Mouse (Mus musculus) 3T3-L1 (cell line): ENCODE data around the gene Gm21974.
"Not testable (repeated sequence)": the region's sequence is repeated elsewhere in the genome, so short reads cannot be mapped to it uniquely, and the experiment has no call there.

ENCODE experiments used
- DNase-seq: peaks from one replicate; pipeline ENCODE4 v3.0.0-alpha.2; 2015; ENCODE audit warnings: low read depth, low spot score

Gene Gm21974

GRCm38 (mm10) chr7:127915293-127915692 is 20.0 kb upstream of the Gm21974 start:
- DNase-seq, result no peak

- DNase-seq, result no peak
Observed at GRCm38 (mm10) chr7:127912938-127913337, 17.7 kb upstream of the Gm21974 start.

- DNase-seq, result peak; percentile 94
Observed at GRCm38 (mm10) chr7:127912190-127912871, 17.1 kb upstream of the Gm21974 start, which contains the start of gene Kat8. Gene Kat8, plus strand, starts transcription at chr7:127912516.

GRCm38 (mm10) chr7:127908656-127909055 is 13.4 kb upstream of the Gm21974 start:
- DNase-seq, result no peak

- no peak for DNase-seq
Observed at GRCm38 (mm10) chr7:127907939-127908338, 12.7 kb upstream of the Gm21974 start.

- DNase-seq, result peak; percentile 88
Observed at GRCm38 (mm10) chr7:127903971-127904796, 8.9 kb upstream of the Gm21974 start, which contains the start of gene Bckdk. Gene Bckdk, plus strand, starts transcription at chr7:127904082.

- DNase-seq, result no peak
Observed at GRCm38 (mm10) chr7:127901772-127902171, 6.5 kb upstream of the Gm21974 start.

GRCm38 (mm10) chr7:127899997-127900396 is 4.7 kb upstream of the Gm21974 start:
- DNase-seq, result no peak

GRCm38 (mm10) chr7:127898179-127898956 is 3.1 kb upstream of the Gm21974 start:
- DNase-seq, result no peak

- DNase-seq, result no peak
Observed at GRCm38 (mm10) chr7:127897542-127897941, 2.3 kb upstream of the Gm21974 start.

GRCm38 (mm10) chr7:127896384-127896783 is 1.1 kb upstream of the Gm21974 start:
- peak; percentile 58 for DNase-seq

GRCm38 (mm10) chr7:127895891-127896290 is 637 bp upstream of the Gm21974 start:
- DNase-seq, result not testable (repeated sequence)

- DNase-seq, result no peak
Observed at GRCm38 (mm10) chr7:127894480-127894879, 774 bp downstream of the Gm21974 start.

GRCm38 (mm10) chr7:127890798-127891197 is 4.5 kb downstream of the Gm21974 start, which contains the start of gene Prss53:
Gene Prss53, minus strand, starts transcription at chr7:127890970.
- no peak for DNase-seq

GRCm38 (mm10) chr7:127888821-127889220 is 6.4 kb downstream of the Gm21974 start:
- DNase-seq, result no peak

- DNase-seq, result no peak
Observed at GRCm38 (mm10) chr7:127887781-127888180, 7.5 kb downstream of the Gm21974 start.

GRCm38 (mm10) chr7:127887191-127887590 is 8.1 kb downstream of the Gm21974 start:
- no peak for DNase-seq

GRCm38 (mm10) chr7:127886551-127886950 is 8.7 kb downstream of the Gm21974 start:
- no peak for DNase-seq

- DNase-seq, result peak; percentile 65
Observed at GRCm38 (mm10) chr7:127885951-127886350, 9.3 kb downstream of the Gm21974 start.

- no peak for DNase-seq
Observed at GRCm38 (mm10) chr7:127880431-127880830, 14.8 kb downstream of the Gm21974 start.

- no peak for DNase-seq
Observed at GRCm38 (mm10) chr7:127879301-127879700, 16.0 kb downstream of the Gm21974 start.
